In the genomic region with DNA sequence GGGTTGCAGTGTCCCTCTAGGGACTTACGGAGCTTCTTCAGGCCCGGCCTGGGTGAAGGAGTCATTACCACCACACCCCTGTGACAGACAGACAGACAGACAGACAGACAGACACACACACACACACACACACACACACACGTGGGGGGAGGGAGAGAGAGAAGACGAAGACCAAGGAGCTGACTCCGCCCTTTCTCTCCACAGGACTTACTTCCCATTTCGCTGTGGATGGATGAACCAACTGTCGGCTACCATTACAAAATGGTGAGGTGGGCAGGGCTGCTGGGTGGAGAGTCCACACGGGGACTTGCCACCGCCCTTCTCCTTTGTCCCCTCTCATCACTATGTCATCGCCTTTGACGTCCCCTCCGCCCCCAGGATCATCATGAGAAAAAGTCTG, we compare ENCODE assay signal across 32 mouse cellular contexts. TPM values are rescaled to one million over a fixed set of nuclear protein-coding genes. Genes with fewer than 3 reads are reported as not detected.
A peak's percentile ranks its signal among the peaks of the same experiment; 100 is the strongest.
DNase-seq lines count a peak whose midpoint lies in the region; ATAC-seq and TF ChIP-seq lines count a peak whose summit lies in the region.
"Had no signal": no experiment of that assay in that cellular context is flagged by ENCODE, and none has a peak within 500 bp of the region (broad histone marks: within the 10 kb centered on the region; RNA-seq: fewer than 3 reads in every experiment).

No protein-coding gene starts in this region.

- TF ChIP-seq CTCF in lung, postnatal 0 days (IDR thresholded peaks at IDR 0.05) = no peak
- no peak for TF ChIP-seq CTCF in MEL (IDR thresholded peaks at IDR 0.05 in 2 of 3, conservative IDR thresholded peaks at IDR 0.05 in 1 of 3; ENCODE audit: control insufficient read depth in 1 of 3, insufficient read depth in 1 of 3, low read depth in 2 of 3, low read length in 3 of 3, poor library complexity in 1 of 3, severe bottlenecking in 1 of 3)

- H3K79me2 ChIP-seq in MEL (ENCODE audit: control insufficient read depth, insufficient read depth, low read length, poor library complexity) = no peaks in the 10 kb centered on the region

- WGBS in lung, postnatal 0 days = 84% methylated on average over 12 of the region's 12 CpGs

- H3K27ac ChIP-seq in lung, postnatal 0 days (ENCODE audit: low read length) = no peak overlapping the region
- H3K27ac ChIP-seq in MEL (ENCODE audit: control insufficient read depth, low read depth, low read length) = peak overlapping the region; percentile 53
- H3K27ac ChIP-seq: embryonic facial prominence, embryonic 12.5 days; heart, embryonic 10.5 days; hindbrain, embryonic 10.5 days; intestine, embryonic 15.5 days; layer of hippocampus, adult 2 months; limb, embryonic 12.5 days; lung, embryonic 15.5 days; midbrain, embryonic 13.5 days; neural tube, embryonic 13.5 days; stomach, postnatal 0 days had no signal

- no peak for TF ChIP-seq EP300 in lung, postnatal 0 days (IDR thresholded peaks at IDR 0.05)
- 0 out of 4 replicates have a peak, but pooled peaks have one; percentile 11 to 27 for TF ChIP-seq EP300 in MEL (IDR thresholded peaks at IDR 0.05; ENCODE audit: low read depth in 1 of 2, low read length in 2 of 2)

- TF ChIP-seq RAD21 in MEL (IDR thresholded peaks at IDR 0.05; ENCODE audit: low read depth, low read length) = no peak

- ATAC-seq in lung, postnatal 0 days = no peak
- peak; percentile 94 for ATAC-seq in granulocyte monocyte progenitor cell, adult 5-6 weeks (replicated peaks; ENCODE audit: poor library complexity, severe bottlenecking)
- peak; percentile 73 for ATAC-seq in neutrophil, adult 5-6 weeks (ENCODE audit: extremely low read depth, insufficient number of reproducible peaks, low FRiP score, poor library complexity, severe bottlenecking)
- ATAC-seq: hindbrain, embryonic 16.5 days; intestine, embryonic 15.5 days; midbrain, embryonic 13.5 days; Patski had no signal

- no peak overlapping the region for H3K9ac ChIP-seq in lung, postnatal 0 days (replicated peaks; ENCODE audit: low read depth)
- H3K9ac ChIP-seq in MEL (ENCODE audit: control insufficient read depth, low read depth, low read length, poor library complexity, severe bottlenecking) = peak overlapping the region; percentile 65
- H3K9ac ChIP-seq: embryonic facial prominence, embryonic 12.5 days; intestine, embryonic 15.5 days; limb, embryonic 12.5 days; lung, embryonic 15.5 days; midbrain, embryonic 13.5 days; neural tube, embryonic 13.5 days had no signal

- peaks cover 29% of the 10 kb centered on the region for H3K36me3 ChIP-seq in lung, postnatal 0 days (ENCODE audit: insufficient read depth, low read length)
- peaks cover 0 to 12% of the 10 kb centered on the region in 2 experiments; a peak in 2 of 4 replicates for H3K36me3 ChIP-seq in MEL (ENCODE audit: control insufficient read depth in 1 of 2, insufficient read depth in 2 of 2, low read length in 2 of 2)

- H3K9me3 ChIP-seq in lung, postnatal 0 days (ENCODE audit: low read length) = no peaks in the 10 kb centered on the region
- H3K9me3 ChIP-seq in MEL (replicated peaks; ENCODE audit: insufficient read depth, low read length) = no peaks in the 10 kb centered on the region
- H3K9me3 ChIP-seq: embryonic facial prominence, embryonic 12.5 days; heart, embryonic 10.5 days; hindbrain, embryonic 10.5 days; intestine, embryonic 15.5 days; limb, embryonic 12.5 days; lung, embryonic 15.5 days; megakaryocyte, embryonic 14.5 days; midbrain, embryonic 13.5 days; neural tube, embryonic 13.5 days had no signal

- DNase-seq in lung, postnatal 0 days (ENCODE audit: low spot score) = peak; percentile 43
- no peak for DNase-seq in lung, postnatal 25 days (ENCODE audit: low spot score)
- DNase-seq in MEL (ENCODE audit: low read depth, low spot score) = peak; percentile 91
- DNase-seq in ovary, adult 18-20 months (ENCODE audit: low spot score) = no peak
- DNase-seq in cerebellum, postnatal 36 days = no peak
- DNase-seq in heart, adult 18-20 months = no peak
- DNase-seq: adrenal gland, postnatal 10 days; cerebellum, postnatal 10 days; gastrocnemius, postnatal 36 days; kidney, adult 8-10 months; kidney, postnatal 14 days; layer of hippocampus, postnatal 36 days; right cerebral cortex, adult 18-20 months; right cerebral cortex, postnatal 4 days; thymus, adult 2 months had no signal

- no peak overlapping the region for H3K4me3 ChIP-seq in lung, postnatal 0 days (ENCODE audit: low read depth, low read length)
- peak overlapping the region; percentile 70 to 75 for H3K4me3 ChIP-seq in MEL (ENCODE audit: control insufficient read depth in 1 of 2, insufficient read depth in 1 of 2, low read depth in 2 of 2, low read length in 2 of 2)
- H3K4me3 ChIP-seq: embryonic facial prominence, embryonic 12.5 days; heart, embryonic 10.5 days; hindbrain, embryonic 10.5 days; intestine, embryonic 15.5 days; layer of hippocampus, adult 2 months; limb, embryonic 12.5 days; lung, embryonic 15.5 days; megakaryocyte, embryonic 14.5 days; midbrain, embryonic 13.5 days; myocyte; neural tube, embryonic 13.5 days had no signal

- H3K4me1 ChIP-seq in lung, postnatal 0 days (ENCODE audit: insufficient read depth, low read depth, low read length) = 0 out of 2 replicates have a peak, but pooled peaks cover 4% of the 10 kb centered on the region
- H3K4me1 ChIP-seq in MEL (ENCODE audit: control insufficient read depth in 1 of 2, insufficient read depth in 2 of 2, low read length in 2 of 2) = peaks cover 5 to 10% of the 10 kb centered on the region in 2 experiments; a peak in 2 of 4 replicates

- H3K27me3 ChIP-seq in lung, postnatal 0 days (replicated peaks; ENCODE audit: insufficient read depth, low read length) = no peaks in the 10 kb centered on the region
- no peaks in the 10 kb centered on the region for H3K27me3 ChIP-seq in MEL (ENCODE audit: control insufficient read depth in 1 of 2, insufficient read depth in 2 of 2, low read length in 2 of 2)
- H3K27me3 ChIP-seq: embryonic facial prominence, embryonic 12.5 days; intestine, embryonic 15.5 days; limb, embryonic 12.5 days; lung, embryonic 15.5 days; megakaryocyte, embryonic 14.5 days; midbrain, embryonic 13.5 days; neural tube, embryonic 13.5 days; Patski had no signal

- peak; percentile 50 to 51; a peak in 2 of 4 replicates for TF ChIP-seq POLR2A in MEL (IDR thresholded peaks at IDR 0.05; ENCODE audit: control insufficient read depth in 1 of 2, insufficient read depth in 1 of 2, low read depth in 1 of 2, low read length in 2 of 2, poor library complexity in 1 of 2)

- no peak overlapping the region for H3K4me2 ChIP-seq in lung, postnatal 0 days (replicated peaks; ENCODE audit: low read depth, low read length)
- H3K4me2 ChIP-seq: embryonic facial prominence, embryonic 12.5 days; intestine, embryonic 15.5 days; limb, embryonic 12.5 days; liver, embryonic 11.5 days; lung, embryonic 15.5 days; midbrain, embryonic 13.5 days; neural tube, embryonic 13.5 days had no signal

RNA-seq across cellular contexts. Expression of gene Gdpd3, which starts 4.7 kb away (rescaled TPM):
- polyA plus RNA-seq in lung, postnatal 0 days (2015; fragmentation: Nextera tagmentation; extraction: Ambion mirVana) = 3.4 and 4.1 TPM in 2 replicates
- total RNA-seq in MEL (2012; rRNA removed) = 12.6 and 12.7 TPM in 2 replicates
- 10 to 100 TPM in 1 of 2 experiments, not detected in 1; 13.0 TPM for polyA plus RNA-seq in MEL (2012; ENCODE audit: insufficient read depth in 1 of 2, insufficient read length in 2 of 2, low read depth in 1 of 2, low replicate concordance in 2 of 2, missing spikeins in 1 of 2)
- 13.0 and 27.7 TPM in 2 replicates for total RNA-seq in granulocyte monocyte progenitor cell, adult 5-6 weeks (2014; fragmentation: Nextera tagmentation)
- total RNA-seq in granulocyte monocyte progenitor cell, adult 5-6 weeks (2017) = 3.6 and 11.3 TPM in 2 replicates
- total RNA-seq in neutrophil, adult 5-6 weeks (2017) = 25.8 and 26.5 TPM in 2 replicates
- total RNA-seq in heart, adult 18-20 months (2021) = 1 to 10 TPM in 1 of 2 experiments, under 1 TPM in 1; 0.27 to 1.6 TPM

RNA-seq across cellular contexts. Expression of gene Ypel3, which starts 6.0 kb away (rescaled TPM):
- 325 and 340 TPM in 2 replicates for polyA plus RNA-seq in lung, postnatal 0 days (2015; fragmentation: Nextera tagmentation; extraction: Ambion mirVana)
- 2.1 and 2.7 TPM in 2 replicates for total RNA-seq in MEL (2012; rRNA removed)
- polyA plus RNA-seq in MEL (2012; ENCODE audit: insufficient read depth in 1 of 2, insufficient read length in 2 of 2, low read depth in 1 of 2, low replicate concordance in 2 of 2, missing spikeins in 1 of 2) = 10 to 100 TPM in 1 of 2 experiments, not detected in 1; 12.6 TPM
- total RNA-seq in granulocyte monocyte progenitor cell, adult 5-6 weeks (2014; fragmentation: Nextera tagmentation) = 29.6 and 42.6 TPM in 2 replicates
- 16.2 and 17.4 TPM in 2 replicates for total RNA-seq in granulocyte monocyte progenitor cell, adult 5-6 weeks (2017)
- total RNA-seq in neutrophil, adult 5-6 weeks (2017) = 367 and 379 TPM in 2 replicates
- 10 to 100 TPM; 43.4 to 73.3 TPM for total RNA-seq in heart, adult 18-20 months (2021)

RNA-seq across cellular contexts. Expression of gene Tbx6, which starts 10.5 kb away (rescaled TPM):
- polyA plus RNA-seq in lung, postnatal 0 days (2015; fragmentation: Nextera tagmentation; extraction: Ambion mirVana) = 0.56 and 0.74 TPM in 2 replicates
- 0.12 and 0.13 TPM in 2 replicates for total RNA-seq in MEL (2012; rRNA removed)
- polyA plus RNA-seq in MEL (2012; ENCODE audit: insufficient read depth in 1 of 2, insufficient read length in 2 of 2, low read depth in 1 of 2, low replicate concordance in 2 of 2, missing spikeins in 1 of 2) = under 1 TPM in 1 of 2 experiments, not detected in 1; 0.15 TPM
- 0.58 TPM in 1 of 2 replicates, not detected in the other for total RNA-seq in granulocyte monocyte progenitor cell, adult 5-6 weeks (2014; fragmentation: Nextera tagmentation)
- not detected in 2 replicates for total RNA-seq in granulocyte monocyte progenitor cell, adult 5-6 weeks (2017)
- 14.4 and 19.8 TPM in 2 replicates for total RNA-seq in neutrophil, adult 5-6 weeks (2017)
- total RNA-seq in heart, adult 18-20 months (2021) = under 1 TPM; 0.27 to 0.64 TPM

RNA-seq across cellular contexts. Expression of gene Mapk3, which starts 11.4 kb away (rescaled TPM):
- polyA plus RNA-seq in lung, postnatal 0 days (2015; fragmentation: Nextera tagmentation; extraction: Ambion mirVana) = 180 and 183 TPM in 2 replicates
- total RNA-seq in MEL (2012; rRNA removed) = 5.2 and 7.1 TPM in 2 replicates
- polyA plus RNA-seq in MEL (2012; ENCODE audit: insufficient read depth in 1 of 2, insufficient read length in 2 of 2, low read depth in 1 of 2, low replicate concordance in 2 of 2, missing spikeins in 1 of 2) = 10 to 100 TPM in 1 of 2 experiments, not detected in 1; 45.1 TPM
- 90.7 and 111 TPM in 2 replicates for total RNA-seq in granulocyte monocyte progenitor cell, adult 5-6 weeks (2014; fragmentation: Nextera tagmentation)
- total RNA-seq in granulocyte monocyte progenitor cell, adult 5-6 weeks (2017) = 52.5 and 53.0 TPM in 2 replicates
- 48.8 and 51.2 TPM in 2 replicates for total RNA-seq in neutrophil, adult 5-6 weeks (2017)
- total RNA-seq in heart, adult 18-20 months (2021) = 10 to 100 TPM; 37.2 to 46.7 TPM

RNA-seq across cellular contexts. Expression of gene Ppp4c, which starts 21.5 kb away (rescaled TPM):
- polyA plus RNA-seq in lung, postnatal 0 days (2015; fragmentation: Nextera tagmentation; extraction: Ambion mirVana) = 150 and 151 TPM in 2 replicates
- total RNA-seq in MEL (2012; rRNA removed) = 255 and 257 TPM in 2 replicates
- polyA plus RNA-seq in MEL (2012; ENCODE audit: insufficient read depth in 1 of 2, insufficient read length in 2 of 2, low read depth in 1 of 2, low replicate concordance in 2 of 2, missing spikeins in 1 of 2) = 100 to 1,000 TPM; 265 to 540 TPM
- 160 and 219 TPM in 2 replicates for total RNA-seq in granulocyte monocyte progenitor cell, adult 5-6 weeks (2014; fragmentation: Nextera tagmentation)
- total RNA-seq in granulocyte monocyte progenitor cell, adult 5-6 weeks (2017) = 131 and 137 TPM in 2 replicates
- 210 and 221 TPM in 2 replicates for total RNA-seq in neutrophil, adult 5-6 weeks (2017)
- 10 to 100 TPM; 35.6 to 39.0 TPM for total RNA-seq in heart, adult 18-20 months (2021)

Comparison
In these comparisons a context has a peak if more than half of its experiments do, and no peak if none do; other contexts are left out.
1. DNase-seq: peak in lung, postnatal 0 days (single experiment) and MEL (single experiment); none in lung, postnatal 25 days (single experiment), ovary, adult 18-20 months (single experiment), cerebellum, postnatal 36 days (0 of 2) and heart, adult 18-20 months (0 of 2).